Mouse (Mus musculus) activated CD4-positive, CD25-positive, alpha-beta regulatory T cell, adult 4 months (primary cell): Measurements from ENCODE around the gene Agpat4. TPM values are rescaled to one million over a fixed set of nuclear protein-coding genes. Genes with fewer than 3 reads are reported as not detected.

Experiments used
- ATAC-seq: one replicate; pipeline ENCODE4 v1.8.0; 2017
- polyA plus RNA-seq, 2 experiments: library from polyadenylated mRNA; unstranded; fragments of 100-300 nt; shearing (Covaris generic); gene quantifications; one replicate each; pipeline ENCODE4 v1.2.1; 2017

Agpat4 gene
- polyA plus RNA-seq, 2 experiments from 2014 or later: 15.7 to 24.8 TPM

GRCm38 (mm10) chr17:12228471-12228870 is 110.0 kb downstream of the Agpat4 start:
- no peak for ATAC-seq

DNA sequence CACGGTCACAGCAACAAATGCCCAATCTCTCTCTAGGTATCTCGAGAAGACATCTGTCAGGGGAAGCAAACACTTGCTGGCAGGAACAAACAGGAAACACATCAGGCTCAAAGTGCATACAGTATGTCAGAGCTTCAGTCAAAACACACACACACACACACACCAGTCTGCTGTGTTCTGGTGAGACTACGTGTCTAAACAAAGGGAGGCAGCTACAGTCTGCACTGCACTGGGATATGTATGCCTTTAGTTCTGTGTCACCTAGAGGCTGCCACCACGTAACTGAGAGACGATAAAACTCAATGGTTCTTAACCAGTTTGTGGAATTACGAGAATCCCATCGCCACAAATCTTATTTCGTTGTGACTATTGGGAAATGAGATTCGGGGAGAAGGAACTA is 111.3 kb downstream of the Agpat4 start:
- ATAC-seq: no peak

- no peak for ATAC-seq
Measured at GRCm38 (mm10) chr17:12230167-12230566, 111.7 kb downstream of the Agpat4 start.

- no peak for ATAC-seq
Measured at GRCm38 (mm10) chr17:12231087-12231486, 112.6 kb downstream of the Agpat4 start.

GRCm38 (mm10) chr17:12232724-12233123 is 114.2 kb downstream of the Agpat4 start:
- no peak for ATAC-seq

- no peak for ATAC-seq
Measured at GRCm38 (mm10) chr17:12240701-12241100, 122.2 kb downstream of the Agpat4 start.

DNA sequence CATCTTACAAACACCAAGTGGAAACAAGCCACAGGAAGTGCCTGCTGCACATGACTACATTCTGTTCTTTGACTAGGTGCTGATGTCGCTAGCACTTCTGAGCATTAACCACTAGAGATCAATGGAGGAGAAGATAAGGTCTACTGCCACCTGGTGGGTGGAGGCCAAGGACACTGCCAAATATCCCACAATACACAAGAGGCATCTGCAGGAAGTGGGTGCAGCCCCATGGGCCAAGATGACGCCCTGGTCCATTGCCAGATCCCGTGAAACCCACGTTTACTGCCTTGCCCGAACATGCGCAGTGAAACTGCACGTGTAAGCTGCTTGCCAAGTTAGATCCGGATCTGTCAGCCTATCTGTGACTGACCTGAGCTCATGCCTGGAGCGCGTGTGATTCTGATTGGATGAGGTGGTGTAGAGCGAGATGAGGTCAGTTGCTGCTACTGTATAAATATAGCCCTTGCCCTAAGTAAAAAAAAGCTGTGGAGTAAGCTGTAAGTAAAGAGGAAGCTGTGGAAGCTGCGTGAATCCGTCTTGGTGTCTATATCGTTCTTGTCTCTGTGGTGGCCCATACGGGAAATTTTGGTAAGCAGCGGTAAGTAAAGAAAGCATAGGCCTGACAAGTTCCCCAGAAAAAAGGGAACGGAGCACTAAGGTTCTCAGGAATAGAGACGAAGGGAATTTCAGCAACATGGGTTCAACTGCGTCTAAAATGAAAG is 131.4 kb downstream of the Agpat4 start:
- ATAC-seq: peak; percentile 40

GRCm38 (mm10) chr17:12250581-12250980 is 132.1 kb downstream of the Agpat4 start:
- no peak for ATAC-seq

DNA sequence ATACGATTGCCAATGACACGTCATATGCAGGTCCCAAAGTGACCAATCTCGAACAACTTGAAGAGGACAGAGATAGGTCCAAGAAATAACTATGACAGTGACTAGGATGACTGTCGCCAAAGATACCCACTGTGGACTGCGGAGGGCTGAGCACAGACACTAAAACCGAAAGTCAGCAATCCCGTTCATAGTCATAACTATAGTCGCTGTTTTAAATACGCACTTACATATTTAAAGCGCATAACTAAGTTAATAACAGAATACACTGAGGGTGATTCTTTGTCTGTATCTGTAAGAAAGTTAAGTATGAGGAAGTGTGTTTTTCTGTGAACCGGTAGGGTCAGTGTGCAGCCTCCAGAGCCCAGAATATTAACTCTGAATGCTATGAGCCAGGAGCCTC is 137.6 kb downstream of the Agpat4 start:
- ATAC-seq: no peak

GRCm38 (mm10) chr17:12258517-12258916 is 140.0 kb downstream of the Agpat4 start:
- ATAC-seq: no peak

DNA sequence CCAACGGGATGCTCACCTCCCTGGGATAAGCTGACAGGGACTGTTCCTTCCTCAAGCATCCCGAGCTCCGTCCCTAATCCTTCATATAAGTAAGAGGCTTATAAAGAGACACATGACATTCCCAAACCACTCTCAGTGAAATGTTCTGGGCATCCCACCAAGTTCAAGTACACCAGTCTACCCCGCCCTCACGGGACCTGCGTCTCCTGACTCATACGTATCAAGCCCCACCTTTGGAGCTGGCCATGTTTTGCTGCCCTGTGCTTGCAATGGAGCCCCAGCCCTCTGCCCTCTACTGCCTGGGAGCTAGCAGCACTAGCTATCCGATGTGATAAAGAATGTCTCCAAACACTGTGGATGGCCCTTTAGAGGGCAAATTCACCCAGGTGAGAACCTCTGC is 141.5 kb downstream of the Agpat4 start:
- ATAC-seq: no peak

GRCm38 (mm10) chr17:12261376-12261775 is 142.9 kb downstream of the Agpat4 start:
- ATAC-seq: no peak

DNA sequence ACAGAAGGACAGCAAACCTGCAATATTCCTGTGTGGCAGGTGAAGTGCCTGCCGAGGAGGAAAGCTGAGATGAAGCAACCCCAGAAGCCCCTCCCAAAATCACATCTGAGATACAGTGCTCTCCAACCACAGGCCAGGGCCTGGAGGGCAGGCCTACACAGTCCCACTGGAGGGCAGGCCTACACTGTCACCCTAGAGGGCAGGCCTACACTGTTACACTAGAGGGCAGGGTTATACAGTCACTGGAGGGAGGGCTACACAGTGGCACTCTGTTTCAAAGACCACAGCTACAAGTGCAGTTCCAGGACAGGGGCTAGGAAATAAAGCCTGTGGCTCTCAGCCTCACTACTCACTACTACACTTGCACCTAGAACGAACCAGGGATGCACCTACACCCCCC is 143.4 kb downstream of the Agpat4 start:
- ATAC-seq: no peak

DNA sequence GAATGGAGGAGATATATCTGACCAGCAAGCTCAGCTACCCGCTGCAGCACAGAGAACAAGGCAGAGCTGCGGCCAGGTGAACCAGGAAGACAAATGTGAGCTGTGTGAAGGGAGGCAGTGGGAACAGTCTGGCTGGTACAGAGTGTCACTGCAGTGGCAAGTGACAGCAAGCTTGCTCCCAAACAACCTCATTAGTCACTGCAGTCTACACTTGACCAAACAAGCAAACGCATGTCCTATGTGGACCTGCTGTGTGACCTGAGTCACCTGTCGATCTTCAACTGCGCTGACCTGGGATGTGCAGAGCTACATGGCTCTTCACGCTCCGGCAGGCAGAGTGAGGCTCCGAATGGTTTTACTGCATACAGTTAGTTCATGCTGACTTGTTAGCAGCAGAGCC is 144.3 kb downstream of the Agpat4 start:
- ATAC-seq: no peak

DNA sequence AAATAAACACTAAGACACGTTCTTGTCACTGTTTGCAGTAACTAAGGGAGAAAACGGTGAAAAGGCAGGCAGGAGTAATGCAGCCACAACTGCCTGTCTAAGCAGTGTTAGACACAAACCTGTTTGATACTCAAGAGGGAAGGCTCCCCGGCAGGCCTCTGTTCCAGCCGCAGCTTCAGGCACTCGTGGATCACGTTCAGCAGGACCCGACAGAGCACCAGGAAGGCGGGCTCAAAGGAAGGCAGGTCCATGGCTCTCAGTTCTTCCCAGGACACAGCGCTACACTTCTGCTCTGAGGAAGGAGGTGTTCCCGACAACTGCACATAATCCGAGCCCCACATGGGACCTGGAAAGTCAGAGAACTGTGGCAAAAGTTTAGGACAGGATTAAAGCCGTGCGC is 145.3 kb downstream of the Agpat4 start:
- no peak for ATAC-seq

DNA sequence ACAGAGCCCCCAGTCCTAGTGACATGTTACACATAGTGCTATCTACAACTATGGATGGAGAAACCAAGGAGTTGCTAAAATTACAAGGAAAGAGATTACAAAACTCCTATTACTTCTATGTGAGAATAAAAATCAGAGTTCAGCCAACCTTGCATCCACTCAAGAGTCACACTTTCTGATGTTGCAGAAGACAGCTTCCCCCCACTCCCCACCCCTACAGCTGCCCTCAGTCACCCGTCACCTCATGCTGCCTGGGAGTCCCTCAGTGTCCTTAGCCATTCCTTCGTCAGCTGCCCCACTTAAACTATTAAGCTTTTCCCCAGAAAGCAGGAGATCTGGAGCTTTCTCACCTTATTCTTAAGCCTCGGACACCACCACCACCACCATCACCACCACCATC is 145.8 kb downstream of the Agpat4 start:
- no peak for ATAC-seq

DNA sequence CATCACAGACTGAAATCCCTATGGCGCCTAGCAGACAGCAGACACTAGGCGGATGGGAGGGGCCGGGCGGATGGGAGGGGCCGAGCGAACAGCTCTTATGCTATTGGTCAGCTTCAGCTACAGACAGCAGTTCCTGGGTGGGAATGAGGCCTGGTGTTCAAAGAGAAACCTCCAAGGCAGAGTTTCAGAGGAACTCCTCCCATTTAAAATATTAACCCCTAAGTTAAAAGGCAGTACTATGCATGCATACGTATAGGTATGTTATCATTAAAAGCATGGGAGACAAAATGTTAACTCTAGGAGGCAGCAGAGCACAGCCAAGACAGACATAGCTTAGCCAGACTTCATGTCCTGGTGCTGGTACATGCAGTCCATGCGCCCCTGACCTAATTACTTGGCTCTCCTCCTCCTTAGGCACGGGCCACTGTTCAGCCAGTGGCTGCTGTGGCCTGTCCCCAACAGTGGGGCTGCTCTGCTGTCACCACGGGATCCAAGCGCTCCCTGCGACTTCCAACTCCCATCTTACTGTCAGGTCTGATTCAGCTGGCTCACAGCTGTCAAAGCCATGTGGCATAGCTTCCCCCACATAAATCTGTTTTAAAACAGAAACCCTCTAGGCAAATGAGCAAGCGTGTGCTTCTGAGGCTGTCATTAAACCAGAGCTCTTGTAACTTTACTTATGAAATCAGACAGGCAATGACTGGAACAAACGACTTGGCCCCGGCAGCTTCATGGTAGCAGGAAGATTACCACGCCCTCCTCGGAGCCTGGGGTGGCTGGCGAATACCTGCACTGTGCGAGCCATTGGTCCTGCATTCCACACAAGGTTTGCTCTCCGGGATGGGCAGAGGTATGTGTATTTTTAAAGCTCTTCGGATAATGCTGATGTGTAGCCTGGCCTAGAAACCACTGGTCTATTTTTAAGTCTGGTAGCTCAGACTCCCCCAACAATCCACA is 147.7 kb downstream of the Agpat4 start:
- ATAC-seq: no peak

DNA sequence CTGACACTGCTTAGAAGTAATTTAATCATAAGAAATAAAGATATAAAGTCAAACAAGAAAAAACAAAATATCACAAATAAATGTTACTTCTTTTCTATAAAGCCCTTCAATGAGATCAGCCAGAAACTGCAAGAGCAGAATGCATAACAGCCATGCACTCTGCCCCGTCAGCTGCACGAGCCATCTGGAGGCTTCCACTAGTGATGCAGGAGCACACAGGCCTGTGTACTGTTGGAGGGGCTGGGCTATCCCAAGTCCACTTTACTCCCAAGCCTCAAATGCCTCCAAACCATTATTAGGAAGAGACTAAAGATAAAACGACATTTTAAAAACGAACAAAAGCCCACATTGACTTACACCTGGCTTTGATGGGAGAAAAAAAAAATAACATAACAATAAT is 149.6 kb downstream of the Agpat4 start:
- no peak for ATAC-seq

DNA sequence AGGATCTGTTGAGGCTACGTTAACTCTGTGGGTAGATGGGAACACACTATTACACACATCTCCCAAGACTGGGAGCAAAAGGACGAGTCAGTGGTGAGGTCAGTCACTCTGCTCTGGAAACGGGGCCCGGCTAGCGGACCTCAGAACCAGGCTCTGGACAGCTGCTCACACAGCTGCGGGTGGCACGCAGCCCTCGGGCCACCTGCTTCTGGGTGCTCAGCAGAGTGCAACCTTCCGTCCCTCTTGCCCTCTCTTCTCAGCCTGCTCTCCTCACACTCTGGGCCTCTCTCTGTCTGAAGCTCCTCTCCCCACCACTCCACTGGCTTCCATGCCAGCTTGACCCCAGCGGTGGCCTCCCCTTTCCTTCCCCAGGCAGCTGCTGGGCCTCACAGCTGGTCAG is 150.0 kb downstream of the Agpat4 start:
- ATAC-seq: no peak
